Mouse (Mus musculus) spleen, adult 2 months (tissue): Measurements from ENCODE around the gene Tgfbr3. TPM values are rescaled to one million over a fixed set of nuclear protein-coding genes. Genes with fewer than 3 reads are reported as not detected.
"Not testable (repeated sequence)": the region's sequence is repeated elsewhere in the genome, so short reads cannot be mapped to it uniquely, and the experiment has no call there.

Experiments used
- DNase-seq, 2 experiments: peaks; one replicate each; pipeline versions ENCODE4 v3.0.0 to v3.0.0-alpha.2; 2012 to 2021; ENCODE audit warnings: low spot score in 2 of 2, low read depth in 1 of 2
- H3K27ac ChIP-seq: fragments of 200-500 bp; 2 replicates; pipeline ENCODE4 v1.5.1; 2012; ENCODE audit warnings: low read length, inconsistent platforms; ENCODE audit not compliant: insufficient read depth
- H3K27me3 ChIP-seq: fragments of 200-500 bp; 2 replicates; pipeline ENCODE4 v1.6.1; 2012; ENCODE audit warnings: mild to moderate bottlenecking, moderate library complexity, low read length, inconsistent platforms; ENCODE audit not compliant: control insufficient read depth, insufficient read depth
- H3K36me3 ChIP-seq: fragments of 200-500 bp; 2 replicates; pipeline ENCODE4 v1.6.1; 2012; ENCODE audit warnings: mild to moderate bottlenecking, low read length, inconsistent platforms; ENCODE audit not compliant: control insufficient read depth, insufficient read depth
- H3K4me1 ChIP-seq: fragments of 200-500 bp; 2 replicates; pipeline ENCODE4 v1.6.1; 2011; ENCODE audit warnings: inconsistent platforms; ENCODE audit not compliant: control insufficient read depth, insufficient read depth, insufficient read length
- H3K4me3 ChIP-seq: fragments of 200-500 bp; 2 replicates; pipeline ENCODE4 v1.5.1; 2011; ENCODE audit warnings: mild to moderate bottlenecking, inconsistent platforms; ENCODE audit not compliant: insufficient read depth, insufficient read length; ENCODE audit errors: extremely low read depth
- CTCF ChIP-seq: fragments of 200-500 bp; IDR thresholded peaks from 2 replicates; pipeline ENCODE4 v1.5.1; 2011; ENCODE audit warnings: mild to moderate bottlenecking, inconsistent platforms; ENCODE audit not compliant: insufficient read depth, insufficient read length, insufficient replicate concordance; ENCODE audit errors: extremely low read depth
- POLR2A ChIP-seq: fragments of 200-500 bp; IDR thresholded peaks from 2 replicates; pipeline ENCODE4 v1.6.1; 2011; ENCODE audit warnings: low read depth, low read length, inconsistent platforms
- WGBS: fragments of 180-500 bp; shearing (Covaris S2); methylation state at CpG from one replicate; pipeline ENCODE4 v1.1.7; 2018; 5-methylcytosine and 5-hydroxymethylcytosine counted together
- polyA plus RNA-seq: library from polyadenylated mRNA; depleted of rRNA; stranded (reverse); fragments of >200 nt; gene quantifications from 2 replicates; pipeline ENCODE4 v1.2.3, GENCODE M21; 2012

Tgfbr3 gene
- polyA plus RNA-seq, 1 experiment: 20.5 TPM

DNA sequence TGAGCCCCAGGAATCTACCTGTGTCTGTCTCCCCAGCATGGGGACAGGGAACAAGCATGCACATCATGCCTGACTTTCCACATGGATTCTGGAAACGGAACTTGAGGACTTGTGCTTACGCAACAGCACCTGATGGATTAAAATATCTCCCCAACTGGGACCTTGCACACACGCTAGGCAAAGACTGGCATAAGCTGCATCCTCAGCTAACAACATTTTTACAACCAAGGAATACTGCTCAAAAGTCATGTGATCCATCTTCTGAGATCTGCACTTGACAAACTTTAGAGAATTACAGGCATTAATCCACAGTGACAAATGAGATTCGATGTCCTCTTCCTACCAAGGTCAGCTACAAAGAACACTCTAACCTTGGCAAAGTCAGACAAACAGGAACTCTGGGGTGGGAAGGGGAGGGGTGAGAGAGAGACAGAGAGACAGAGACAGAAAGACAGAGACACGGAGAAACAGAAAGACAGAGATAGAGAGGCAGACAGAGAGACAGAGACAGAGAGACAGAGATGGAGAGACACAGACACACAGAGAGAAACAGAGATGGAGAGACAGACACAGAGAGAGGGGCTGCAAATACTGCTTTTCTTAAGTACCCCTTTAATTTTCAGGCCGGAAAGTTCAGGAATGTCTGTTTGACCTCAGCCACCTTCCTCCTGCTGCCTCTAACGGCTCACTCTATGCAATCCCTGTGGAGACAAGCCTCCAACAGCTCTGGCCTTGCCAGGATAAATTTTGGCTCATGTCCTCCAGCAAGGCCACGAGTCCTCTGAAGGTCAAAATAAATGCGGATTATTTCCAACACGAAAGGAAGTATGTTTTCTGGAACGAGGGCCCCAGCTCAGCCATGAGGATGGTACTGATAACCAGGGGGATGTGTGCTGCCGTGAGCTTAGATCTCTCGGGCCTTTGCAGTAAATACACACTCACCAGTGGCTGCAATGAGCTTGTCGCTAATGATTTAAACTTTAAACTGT, 55.8 kb downstream of the Tgfbr3 start:
- no peak overlapping the region for H3K4me3 ChIP-seq
- 77% methylated on average over 14 of the region's 14 CpGs for WGBS
- TF ChIP-seq CTCF (no peak), POLR2A (no peak)
- no peak for DNase-seq
- peaks cover 7% of the 10 kb centered on the region; the same call in 1 of the 2 replicates for H3K4me1 ChIP-seq
- H3K27ac ChIP-seq: peak overlapping the region; percentile 2; the same call in 1 of the 2 replicates
- no peaks in the 10 kb centered on the region for H3K36me3 ChIP-seq
- H3K27me3 ChIP-seq: no peaks in the 10 kb centered on the region

DNA sequence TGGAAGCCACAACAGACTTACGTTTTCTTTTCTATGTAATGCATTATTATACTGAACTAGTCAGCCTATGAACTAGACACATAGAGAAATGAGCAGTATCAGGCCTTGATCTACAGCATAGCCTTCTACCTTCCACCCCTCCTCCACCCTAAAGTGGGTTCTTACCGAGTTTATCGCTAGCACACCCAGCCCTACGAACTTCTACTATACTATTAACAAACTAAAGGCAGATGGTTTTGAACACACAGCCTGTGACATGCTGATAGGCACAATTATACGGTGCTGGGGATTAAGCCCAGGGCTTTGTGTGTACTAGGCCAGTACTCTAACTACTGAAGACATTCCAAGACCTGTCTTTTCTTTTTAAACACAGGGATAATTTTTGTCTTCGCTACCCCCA, 59.2 kb downstream of the Tgfbr3 start:
- no peaks in the 10 kb centered on the region for H3K36me3 ChIP-seq
- no peak overlapping the region for H3K27ac ChIP-seq
- 84% methylated on average over 6 of the region's 6 CpGs for WGBS
- TF ChIP-seq POLR2A (no peak), CTCF (no peak)
- no peak overlapping the region for H3K4me3 ChIP-seq
- H3K4me1 ChIP-seq: peaks cover 12% of the 10 kb centered on the region; the same call in 1 of the 2 replicates
- no peak for DNase-seq
- no peaks in the 10 kb centered on the region for H3K27me3 ChIP-seq

DNA sequence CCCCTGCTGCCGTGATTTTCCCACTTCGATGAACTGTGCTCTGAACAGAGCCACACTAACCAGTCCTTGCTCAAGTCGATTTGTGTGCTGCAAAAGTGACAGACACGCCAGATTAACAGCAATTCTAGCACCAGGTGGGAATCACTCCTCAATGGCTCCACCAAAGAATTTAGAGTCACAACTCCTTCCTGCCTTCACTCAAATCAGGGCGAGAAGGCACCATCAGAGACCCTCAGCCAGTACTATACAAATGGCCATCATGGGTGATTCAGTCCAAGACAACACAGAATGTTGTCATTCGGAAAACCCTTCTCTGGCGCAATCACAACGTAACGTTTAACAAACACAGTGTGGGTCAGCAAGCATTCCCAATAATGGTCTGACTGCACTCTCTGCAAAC, 60.4 kb downstream of the Tgfbr3 start:
- TF ChIP-seq POLR2A (no peak), CTCF (no peak)
- H3K27me3 ChIP-seq: no peaks in the 10 kb centered on the region
- H3K4me1 ChIP-seq: peaks cover 17% of the 10 kb centered on the region; the same call in 1 of the 2 replicates
- H3K27ac ChIP-seq: no peak overlapping the region
- 89% methylated on average over 9 of the region's 9 CpGs for WGBS
- no peak for DNase-seq
- H3K36me3 ChIP-seq: no peaks in the 10 kb centered on the region
- H3K4me3 ChIP-seq: no peak overlapping the region

DNA sequence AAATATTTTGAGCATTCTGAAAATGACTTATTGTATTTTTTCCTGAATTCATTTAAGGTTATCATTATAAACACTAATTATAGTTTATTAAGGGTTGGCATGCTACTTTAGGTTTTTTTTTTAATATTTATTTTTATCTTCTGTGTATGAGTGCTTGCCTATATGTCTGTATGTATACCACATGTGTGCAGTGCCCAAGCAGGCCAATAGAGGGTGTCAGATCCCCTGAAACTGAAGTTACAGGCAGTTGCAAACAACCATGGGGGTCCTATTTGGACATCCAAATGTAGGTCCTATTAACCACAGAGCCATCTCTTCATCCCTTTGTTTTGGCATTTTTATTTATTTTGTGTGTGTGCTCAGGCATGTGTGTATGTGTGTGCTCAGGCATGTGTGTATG, 61.8 kb downstream of the Tgfbr3 start:
- no peak overlapping the region for H3K27ac ChIP-seq
- peaks cover 24% of the 10 kb centered on the region for H3K4me1 ChIP-seq
- H3K4me3 ChIP-seq: no peak overlapping the region
- no peaks in the 10 kb centered on the region for H3K36me3 ChIP-seq
- no peak for DNase-seq
- no peaks in the 10 kb centered on the region for H3K27me3 ChIP-seq
- TF ChIP-seq CTCF: no peak
- TF ChIP-seq POLR2A: no peak

DNA sequence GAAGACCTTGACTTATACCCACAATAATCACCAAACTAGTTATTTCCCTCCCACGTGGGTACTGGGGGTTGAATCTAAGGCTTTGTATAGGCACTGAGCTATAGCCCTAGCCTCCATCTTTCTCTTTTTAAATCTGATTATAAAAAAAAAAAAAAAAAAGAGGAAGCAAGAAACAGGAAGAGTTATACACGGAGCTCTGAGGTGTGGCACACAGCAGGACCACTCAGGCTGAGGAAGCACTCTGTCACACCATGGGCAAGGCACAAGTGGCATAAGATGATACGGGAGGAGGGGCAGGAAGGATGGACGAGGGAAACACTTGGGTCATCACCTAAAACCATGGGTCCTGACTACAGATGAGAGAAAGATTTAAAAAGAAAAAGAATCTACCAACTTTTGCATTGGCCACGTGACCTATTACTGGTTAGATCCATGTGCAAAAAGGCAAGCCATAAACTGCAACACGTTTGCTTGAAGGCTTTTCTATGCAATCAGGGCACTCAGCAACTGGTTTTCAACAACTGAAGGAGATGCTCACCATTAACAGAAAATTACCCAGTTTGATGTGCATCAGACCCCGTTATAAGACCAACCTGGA, 64.5 kb downstream of the Tgfbr3 start:
- 33% methylated on average over 7 of the region's 7 CpGs for WGBS
- no peak for TF ChIP-seq CTCF
- TF ChIP-seq POLR2A: no peak

DNA sequence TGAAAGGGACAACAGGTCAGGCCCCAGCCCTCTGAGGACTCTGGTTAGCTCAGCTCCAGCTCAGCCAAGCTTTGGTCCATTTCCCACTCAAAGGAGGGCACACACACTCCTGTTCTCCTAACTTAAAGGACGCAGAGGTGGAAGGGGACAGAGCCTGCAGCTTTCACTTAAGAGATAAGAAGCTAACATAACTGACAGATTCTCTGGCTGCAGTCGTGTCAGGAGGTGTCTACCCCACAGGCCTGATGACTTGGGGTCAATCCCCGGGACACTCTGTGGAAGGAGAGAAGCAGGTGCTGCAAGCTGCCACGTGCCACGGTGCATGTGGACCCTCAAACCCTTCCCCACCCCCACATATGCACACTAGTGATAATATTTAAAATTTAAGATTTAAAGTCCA, 65.3 kb downstream of the Tgfbr3 start:
- WGBS: 63% methylated on average over 5 of the region's 5 CpGs
- DNase-seq: no peak
- Histone ChIP-seq H3K4me3 (no peak overlapping the region), H3K36me3 (no peaks in the 10 kb centered on the region), H3K4me1 (peaks cover 30% of the 10 kb centered on the region), H3K27me3 (no peaks in the 10 kb centered on the region), H3K27ac (peak overlapping the region; percentile 45)
- TF ChIP-seq POLR2A (no peak), CTCF (no peak)

More for the DNA sequence above, 64.5 kb downstream of the Tgfbr3 start:
- no peaks in the 10 kb centered on the region for H3K27me3 ChIP-seq
- H3K27ac ChIP-seq: no peak overlapping the region; the same call in 1 of the 2 replicates
- H3K4me3 ChIP-seq: no peak overlapping the region
- no peaks in the 10 kb centered on the region for H3K36me3 ChIP-seq
- peaks cover 30% of the 10 kb centered on the region for H3K4me1 ChIP-seq
- DNase-seq: peak in 1 of 2 experiments; percentile 15

DNA sequence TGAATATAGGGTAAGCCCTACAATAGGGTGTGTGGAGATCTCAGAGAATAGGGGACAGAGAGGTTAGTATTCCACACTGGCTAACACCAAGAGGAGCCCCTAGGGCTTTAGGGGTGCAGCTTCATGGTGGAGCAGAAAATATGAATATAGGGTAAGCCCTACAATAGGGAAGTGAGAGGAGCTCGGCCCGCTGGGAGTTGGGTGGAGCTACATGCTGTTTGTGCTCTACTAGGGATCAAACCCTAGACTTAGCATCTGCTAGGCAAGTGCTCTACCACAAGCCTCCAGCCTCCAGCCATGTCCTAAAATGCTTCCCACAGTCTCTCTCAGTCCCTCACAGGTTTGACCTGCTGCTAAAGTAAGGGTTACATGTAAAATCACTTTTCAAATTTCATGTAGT, 65.9 kb downstream of the Tgfbr3 start:
- WGBS: 20% methylated on average over 2 of the region's 2 CpGs
- peak in 1 of 2 experiments; percentile 13 for DNase-seq
- H3K36me3 ChIP-seq, H3K4me3 ChIP-seq, H3K27me3 ChIP-seq: not testable (repeated sequence)
- Histone ChIP-seq H3K4me1 (peaks cover 30% of the 10 kb centered on the region), H3K27ac (peak overlapping the region; percentile 55; the same call in 1 of the 2 replicates)
